Mouse (Mus musculus) retina, adult 2 months (tissue): ENCODE results near the gene Zswim1.

Source experiments
- DNase-seq: peaks from one replicate; pipeline ENCODE4 v3.0.0-alpha.2; 2012; ENCODE audit warnings: low read depth, low spot score

The Zswim1 gene

GRCm38 (mm10) chr2:164822636-164823165 is at the start of gene Zswim1:
Zswim1 (plus strand) TSS chr2:164822686.
- DNase-seq: peak; percentile 93

- no peak for DNase-seq
Observed at GRCm38 (mm10) chr2:164773229-164773988, 49.1 kb upstream of the Zswim1 start.

- DNase-seq: no peak
Observed at GRCm38 (mm10) chr2:164773989-164774364, 48.5 kb upstream of the Zswim1 start.

GRCm38 (mm10) chr2:164776130-164776529 is 46.4 kb upstream of the Zswim1 start:
- DNase-seq: no peak

- no peak for DNase-seq
Observed at GRCm38 (mm10) chr2:164776801-164777200, 45.7 kb upstream of the Zswim1 start.

GRCm38 (mm10) chr2:164777246-164778014 is 45.1 kb upstream of the Zswim1 start:
- DNase-seq: no peak

GRCm38 (mm10) chr2:164778015-164778287 is 44.5 kb upstream of the Zswim1 start:
- DNase-seq: no peak

GRCm38 (mm10) chr2:164778809-164779208 is 43.7 kb upstream of the Zswim1 start:
- no peak for DNase-seq

- DNase-seq: no peak
Observed at GRCm38 (mm10) chr2:164779481-164780086, 42.9 kb upstream of the Zswim1 start, which contains the start of gene Tnnc2. Tnnc2 (minus strand) TSS chr2:164779967.

GRCm38 (mm10) chr2:164781876-164782275 is 40.6 kb upstream of the Zswim1 start:
- no peak for DNase-seq

- DNase-seq: no peak
Observed at GRCm38 (mm10) chr2:164783926-164784581, 38.4 kb upstream of the Zswim1 start.

GRCm38 (mm10) chr2:164784869-164785420 is 37.5 kb upstream of the Zswim1 start:
- no peak for DNase-seq

GRCm38 (mm10) chr2:164785481-164786387 is 36.8 kb upstream of the Zswim1 start, which contains the start of gene Snx21:
Snx21 (plus strand) TSS chr2:164785823.
- peak; percentile 85 for DNase-seq

- no peak for DNase-seq
Observed at GRCm38 (mm10) chr2:164786388-164786885, 36.0 kb upstream of the Zswim1 start.

- DNase-seq: no peak
Observed at GRCm38 (mm10) chr2:164787032-164787431, 35.5 kb upstream of the Zswim1 start.

- DNase-seq: no peak
Observed at GRCm38 (mm10) chr2:164787779-164788178, 34.7 kb upstream of the Zswim1 start.

GRCm38 (mm10) chr2:164788411-164788810 is 34.1 kb upstream of the Zswim1 start:
- no peak for DNase-seq

GRCm38 (mm10) chr2:164790451-164790850 is 32.0 kb upstream of the Zswim1 start:
- no peak for DNase-seq

- no peak for DNase-seq
Observed at GRCm38 (mm10) chr2:164791841-164792261, 30.6 kb upstream of the Zswim1 start.
